Mouse (Mus musculus) right cerebral cortex, postnatal 4 days (tissue): ENCODE measurements around the gene Nptxr.

Experiments
- DNase-seq: peaks from one replicate; pipeline ENCODE4 v3.0.0-alpha.2; 2022

The Nptxr gene

GRCm38 (mm10) chr15:79804352-79805071 lies at the start of gene Nptxr:
Gene Nptxr (minus strand): TSS chr15:79804766.
- peak; percentile 67 for DNase-seq

GRCm38 (mm10) chr15:79850143-79850542 lies 45.6 kb upstream of the Nptxr start:
- no peak for DNase-seq

GRCm38 (mm10) chr15:79847100-79847499 lies 42.5 kb upstream of the Nptxr start:
- no peak for DNase-seq

- DNase-seq = no peak
Measured at GRCm38 (mm10) chr15:79845986-79846385, 41.4 kb upstream of the Nptxr start.

GRCm38 (mm10) chr15:79842985-79843384 lies 38.4 kb upstream of the Nptxr start:
- no peak for DNase-seq

GRCm38 (mm10) chr15:79840281-79840680 lies 35.7 kb upstream of the Nptxr start:
- DNase-seq = no peak

- no peak for DNase-seq
Measured at GRCm38 (mm10) chr15:79834881-79835260, 30.3 kb upstream of the Nptxr start.

GRCm38 (mm10) chr15:79834130-79834880 lies 29.7 kb upstream of the Nptxr start, which contains the start of the genes Npcd and Cbx6:
Gene Npcd (minus strand): TSS chr15:79834237.
Gene Cbx6 (minus strand): TSS chr15:79834688.
- peak; percentile 100 for DNase-seq

- DNase-seq = peak; percentile 49
Measured at GRCm38 (mm10) chr15:79833251-79834050, 28.9 kb upstream of the Nptxr start.

GRCm38 (mm10) chr15:79832064-79832900 lies 27.7 kb upstream of the Nptxr start:
- peak; percentile 87 for DNase-seq

- DNase-seq = peak; percentile 76
Measured at GRCm38 (mm10) chr15:79830388-79830787, 25.8 kb upstream of the Nptxr start.

GRCm38 (mm10) chr15:79829431-79829830 lies 24.9 kb upstream of the Nptxr start:
- DNase-seq = no peak

GRCm38 (mm10) chr15:79828366-79829035 lies 23.9 kb upstream of the Nptxr start:
- peak; percentile 62 for DNase-seq

- DNase-seq = peak; percentile 36
Measured at GRCm38 (mm10) chr15:79827778-79828210, 23.2 kb upstream of the Nptxr start.

- DNase-seq = peak; percentile 18
Measured at GRCm38 (mm10) chr15:79827061-79827777, 22.7 kb upstream of the Nptxr start.

- no peak for DNase-seq
Measured at GRCm38 (mm10) chr15:79826221-79826935, 21.8 kb upstream of the Nptxr start.

- DNase-seq = peak; percentile 45
Measured at GRCm38 (mm10) chr15:79825146-79825825, 20.7 kb upstream of the Nptxr start.

GRCm38 (mm10) chr15:79823588-79824280 lies 19.2 kb upstream of the Nptxr start:
- DNase-seq = no peak
